Mouse (Mus musculus): ENCODE data around the gene Taf1a.

The Taf1a gene

DNA sequence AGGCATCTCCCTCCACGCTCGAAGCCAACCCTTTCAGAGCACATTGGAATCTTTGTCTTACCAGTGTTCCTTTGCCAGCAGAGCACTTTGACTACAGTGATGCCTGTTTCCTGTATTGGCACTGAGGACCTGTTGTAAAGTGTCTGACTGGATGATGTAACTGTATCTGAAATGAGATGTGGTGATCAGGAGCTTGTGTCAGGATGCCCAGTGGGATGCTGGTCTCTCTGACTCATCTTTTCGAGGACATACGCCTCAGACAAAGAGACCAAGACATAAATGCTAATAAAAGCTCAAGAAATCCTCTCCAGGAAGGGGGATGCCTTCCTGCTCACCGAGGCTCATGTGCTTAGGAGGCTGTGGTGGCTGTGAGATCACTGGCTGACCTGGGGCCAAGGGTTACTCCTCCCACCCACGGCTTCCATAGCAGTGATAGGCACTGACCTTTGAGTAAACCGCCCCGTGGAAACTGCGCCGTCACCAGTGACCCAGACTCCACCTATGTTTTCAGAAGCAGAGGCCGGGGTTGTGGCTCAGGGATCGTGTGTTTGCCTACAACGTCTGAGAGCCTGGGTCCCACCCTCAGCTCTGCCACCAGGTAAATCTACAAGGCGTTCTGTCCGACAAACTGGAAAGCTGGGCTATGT is 25.4 kb downstream of the Taf1a start:
- no peak for ATAC-seq (ENCODE audit: low TSS enrichment)

DNA sequence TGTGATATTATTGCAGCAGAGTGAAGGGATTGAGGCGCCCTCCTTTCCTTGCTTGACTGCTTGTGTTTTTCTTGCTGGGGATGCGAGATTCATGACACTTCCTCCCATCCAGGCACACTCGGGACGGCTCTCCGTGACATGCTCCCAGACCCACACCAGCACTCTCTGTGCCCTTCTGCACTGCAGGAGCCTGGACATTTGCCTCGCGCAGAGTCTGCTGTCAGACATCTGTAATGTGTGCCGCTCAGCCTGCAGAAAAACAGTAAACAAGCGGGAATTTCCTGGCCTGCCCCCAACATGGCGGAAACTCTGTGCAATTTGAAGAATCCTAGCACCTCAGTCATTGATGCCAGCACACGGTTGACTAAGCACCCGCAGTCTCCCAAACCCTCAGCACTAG is 29.1 kb downstream of the Taf1a start, which contains the start of gene Hhipl2:
Gene Hhipl2, plus strand, starts transcription at position 343 of the 400 bp plus-strand sequence.
- ATAC-seq (ENCODE audit: low TSS enrichment): no peak

GRCm38 (mm10) chr1:183419741-183420140 is 31.0 kb downstream of the Taf1a start:
- no peak for ATAC-seq (ENCODE audit: low TSS enrichment)

DNA sequence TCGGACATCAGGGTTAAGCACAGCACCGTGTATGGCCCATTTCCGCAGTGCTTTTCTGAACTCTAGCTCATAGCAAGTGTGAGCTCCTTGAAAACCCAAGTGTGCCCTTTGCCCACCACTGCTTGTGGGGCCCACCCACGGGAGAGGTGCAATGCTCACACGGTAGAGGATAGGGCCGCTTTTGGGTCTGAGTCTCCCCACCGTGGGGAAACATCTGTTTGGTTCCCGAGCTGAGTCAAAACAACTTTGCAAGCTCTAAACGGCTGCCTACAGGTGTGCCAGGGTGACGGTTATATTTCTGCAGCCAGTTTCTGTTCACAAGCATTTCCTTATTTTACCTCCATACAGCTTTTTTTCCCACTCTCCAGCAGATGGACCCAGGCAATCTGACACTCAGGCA is 31.5 kb downstream of the Taf1a start:
- ATAC-seq (ENCODE audit: low TSS enrichment): no peak

GRCm38 (mm10) chr1:183424100-183424499 is 35.3 kb downstream of the Taf1a start:
- no peak for ATAC-seq (ENCODE audit: low TSS enrichment)

DNA sequence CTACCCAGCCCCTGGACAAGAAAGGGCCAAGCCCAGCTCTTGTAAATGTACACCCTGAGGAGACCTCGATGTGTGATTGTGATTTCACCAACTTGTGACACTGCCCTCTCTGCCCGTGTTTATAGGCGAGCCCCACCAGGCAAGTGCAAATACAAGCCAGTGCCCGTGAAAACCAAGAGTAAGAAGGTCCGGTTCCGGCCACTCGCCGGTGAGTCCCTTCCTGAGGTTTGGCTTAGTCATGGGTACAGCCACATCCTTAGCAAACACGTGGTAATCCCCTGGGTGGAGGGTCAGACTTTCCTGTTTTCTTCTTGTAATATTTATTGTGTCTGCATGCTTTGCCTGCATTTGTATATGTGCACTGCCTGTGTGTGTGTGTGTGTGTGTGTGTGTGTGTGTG is 46.1 kb downstream of the Taf1a start:
- ATAC-seq (ENCODE audit: low TSS enrichment): no peak

GRCm38 (mm10) chr1:183439036-183439435 is 50.3 kb downstream of the Taf1a start:
- ATAC-seq (ENCODE audit: low TSS enrichment): peak; percentile 70

DNA sequence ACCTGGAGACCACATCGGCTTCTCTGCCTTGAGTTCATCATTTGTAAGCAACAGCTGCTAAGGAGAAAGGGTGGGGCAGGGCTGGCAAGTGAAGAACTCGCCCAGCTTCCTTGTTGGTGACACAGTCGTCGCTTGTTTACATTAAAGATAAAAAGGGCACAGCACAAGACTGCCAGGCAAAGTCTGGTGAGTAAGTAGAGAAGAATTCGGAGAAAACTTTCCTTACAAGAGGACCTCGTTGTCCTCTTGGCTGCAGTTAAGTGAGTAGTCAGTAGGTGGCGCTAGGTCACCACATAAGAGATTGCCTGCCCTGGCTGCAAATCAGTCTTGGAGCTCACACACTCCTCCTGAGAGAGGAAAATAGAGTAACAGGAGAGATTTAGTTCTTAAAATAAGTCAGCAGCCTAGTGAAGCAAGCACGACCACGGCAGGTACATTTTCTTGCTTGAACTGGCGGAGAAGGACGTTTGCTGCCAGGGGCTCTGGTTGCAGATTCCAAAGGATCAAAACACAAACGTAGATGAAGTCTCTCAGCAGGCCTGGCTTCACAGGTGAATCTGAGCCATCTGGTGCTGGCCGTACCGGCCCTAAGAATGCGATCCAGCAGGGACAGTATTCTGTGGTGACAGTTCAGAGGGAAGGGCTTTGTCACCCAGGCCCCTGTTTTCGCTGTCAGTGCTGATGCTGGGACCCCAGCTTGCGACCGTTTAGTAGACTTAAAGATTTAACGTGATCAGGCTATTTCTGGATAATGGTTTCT is 53.4 kb downstream of the Taf1a start:
- ATAC-seq (ENCODE audit: low TSS enrichment): peak; percentile 94

- ATAC-seq (ENCODE audit: low TSS enrichment): no peak
Observed at GRCm38 (mm10) chr1:183453066-183453465, 64.3 kb downstream of the Taf1a start.
